Mouse (Mus musculus): ENCODE measurements around the gene Ctc1.

- TF ChIP-seq CTCF (IDR thresholded peaks at IDR 0.05; ENCODE audit: insufficient read depth, low read length) (no peak), POLR2A (IDR thresholded peaks at IDR 0.05; ENCODE audit: borderline replicate concordance, extremely low read depth, low read depth, low read length) (no peak)
Observed at GRCm38 (mm10) chr11:69051771-69052170, 36.1 kb downstream of the Ctc1 start.
